Mouse (Mus musculus) spleen, adult 18-20 months (tissue): ENCODE measurements around the gene Rnft1.
"Not testable (repeated sequence)": the region's sequence is repeated elsewhere in the genome, so short reads cannot be mapped to it uniquely, and the experiment has no call there.

Experiments used
- DNase-seq, 2 experiments: peaks; one replicate each; pipeline ENCODE4 v3.0.0; 2022; ENCODE audit warnings: mixed read lengths in 2 of 2

The Rnft1 gene

DNA sequence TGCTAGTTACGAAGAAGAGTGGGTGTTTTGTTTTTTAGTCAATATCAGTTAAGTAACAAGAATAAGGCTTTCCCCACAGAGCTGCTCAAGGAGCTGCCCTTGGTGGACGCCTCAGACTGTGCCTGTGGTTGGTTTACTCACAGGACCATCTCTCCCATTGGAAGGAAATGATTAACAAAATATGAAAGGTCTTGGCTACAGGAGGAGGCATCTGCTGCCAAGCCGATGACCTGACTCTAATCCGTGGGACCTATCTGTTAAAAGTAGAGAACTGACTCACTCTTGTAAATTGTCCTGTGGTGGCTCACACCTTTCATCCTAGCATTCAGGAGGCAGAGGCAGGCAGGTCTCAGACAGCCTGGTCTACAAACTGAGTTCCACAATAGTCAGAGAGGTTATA lies 43.1 kb downstream of the Rnft1 start:
- no peak for DNase-seq

DNA sequence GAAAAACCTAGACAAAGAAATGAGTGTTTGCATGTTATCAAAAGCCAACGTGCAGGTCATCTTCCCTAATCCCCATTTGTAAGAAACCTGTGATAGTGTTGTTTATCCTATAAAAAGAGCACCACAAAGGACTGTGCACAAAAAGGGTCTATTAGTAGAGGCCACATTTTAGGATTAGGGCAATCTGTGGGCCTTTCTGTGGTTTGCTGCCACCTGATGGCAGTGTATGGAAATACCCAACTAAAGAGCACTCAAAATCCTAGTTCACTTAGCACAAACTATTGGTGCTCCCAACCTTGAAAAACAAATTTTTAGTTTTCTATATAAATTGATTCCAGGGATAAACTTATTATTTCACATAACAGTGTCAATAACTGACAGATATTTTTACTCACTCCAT lies 48.4 kb downstream of the Rnft1 start:
- peak in 1 of 2 experiments; percentile 13 for DNase-seq

- DNase-seq, result not testable (repeated sequence)
Measured at GRCm38 (mm10) chr11:86533302-86533701, 48.8 kb downstream of the Rnft1 start.

DNA sequence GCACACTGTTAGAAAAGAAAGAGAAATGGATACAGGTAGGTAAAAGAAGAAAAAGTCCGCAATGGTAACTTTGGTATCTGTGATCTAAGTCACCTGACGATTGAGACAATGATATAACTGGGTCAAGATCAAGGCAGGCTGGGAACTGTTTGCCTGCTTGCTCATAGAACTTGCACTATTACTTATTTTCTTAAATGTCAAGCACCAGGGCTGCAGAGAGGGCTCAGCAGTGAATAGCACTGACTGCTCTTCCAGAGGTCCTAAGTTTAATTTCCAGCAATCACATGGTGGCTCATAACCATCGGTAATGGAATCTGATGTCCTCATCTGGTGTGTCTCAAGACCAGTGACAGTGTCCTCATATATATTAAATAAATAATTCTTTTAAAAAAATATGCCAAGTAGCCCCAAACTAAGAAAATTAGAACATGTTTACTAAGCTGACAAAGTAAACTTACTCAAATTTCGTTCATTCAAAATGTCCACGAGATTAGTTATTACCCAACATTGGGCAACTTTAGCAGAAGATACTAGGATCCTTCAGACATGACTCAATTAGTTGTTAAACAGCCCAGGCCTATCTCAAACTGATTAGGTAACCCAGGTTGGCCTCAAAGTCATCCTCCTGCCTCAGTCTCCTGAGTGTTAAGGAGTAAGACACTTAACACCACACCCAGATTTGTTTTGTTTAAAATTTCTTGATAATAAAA lies 49.9 kb downstream of the Rnft1 start:
- no peak for DNase-seq

- DNase-seq, result no peak
Measured at GRCm38 (mm10) chr11:86538786-86539185, 54.3 kb downstream of the Rnft1 start.

- no peak for DNase-seq
Measured at GRCm38 (mm10) chr11:86539716-86540475, 55.4 kb downstream of the Rnft1 start.

- DNase-seq, result no peak
Measured at GRCm38 (mm10) chr11:86540476-86540845, 56.0 kb downstream of the Rnft1 start.

DNA sequence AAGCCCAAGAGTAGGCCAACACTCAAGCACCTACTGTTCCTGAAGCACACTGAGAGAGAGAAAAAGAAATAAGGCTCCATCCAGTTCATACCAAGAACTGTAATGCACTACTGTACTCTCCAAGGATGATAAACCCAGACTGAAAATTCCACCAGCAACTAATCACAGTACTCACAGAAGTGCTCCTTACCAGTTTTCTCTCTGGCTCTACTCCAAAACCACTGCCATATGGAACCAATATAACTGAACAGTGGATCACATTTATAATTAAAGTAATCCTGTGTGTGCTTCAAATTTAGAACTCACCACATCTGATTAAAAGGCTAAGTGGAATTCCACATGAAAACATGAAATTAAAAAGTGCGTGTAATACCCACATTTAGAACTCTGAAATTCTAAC lies 58.4 kb downstream of the Rnft1 start:
- no peak for DNase-seq

DNA sequence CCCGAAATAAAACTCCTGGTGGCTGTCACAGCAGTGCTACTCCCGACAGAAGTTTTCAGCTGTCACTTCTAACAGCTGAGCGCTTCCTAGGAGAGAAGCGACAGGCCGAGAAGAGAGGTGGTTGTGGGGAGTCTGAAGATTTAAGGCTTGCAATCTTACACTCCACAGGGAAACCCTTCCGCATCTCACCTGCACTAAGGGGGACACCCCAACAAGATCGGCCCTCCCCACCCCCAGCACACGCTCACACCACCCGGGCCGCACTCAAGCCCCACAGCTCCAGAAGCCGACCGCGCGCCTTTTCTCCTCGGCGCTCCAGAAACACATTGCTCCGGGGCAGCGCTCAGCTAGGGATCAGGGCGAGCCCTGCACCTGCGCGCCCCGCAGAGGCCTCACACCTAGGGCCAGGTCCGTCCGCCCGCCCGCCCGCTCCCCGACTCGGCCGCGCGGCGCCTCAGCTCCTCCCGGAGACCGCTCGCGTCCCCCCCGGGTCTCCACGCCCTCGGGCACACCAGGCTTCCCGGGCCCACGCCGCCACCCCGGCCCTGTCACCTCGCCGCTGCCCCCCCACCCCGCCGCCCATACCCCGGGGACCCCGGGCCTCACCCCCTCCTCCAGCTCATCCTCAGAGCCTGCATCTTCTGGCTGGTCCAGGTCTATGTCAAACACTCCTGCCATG lies 59.6 kb downstream of the Rnft1 start:
- no peak for DNase-seq

DNA sequence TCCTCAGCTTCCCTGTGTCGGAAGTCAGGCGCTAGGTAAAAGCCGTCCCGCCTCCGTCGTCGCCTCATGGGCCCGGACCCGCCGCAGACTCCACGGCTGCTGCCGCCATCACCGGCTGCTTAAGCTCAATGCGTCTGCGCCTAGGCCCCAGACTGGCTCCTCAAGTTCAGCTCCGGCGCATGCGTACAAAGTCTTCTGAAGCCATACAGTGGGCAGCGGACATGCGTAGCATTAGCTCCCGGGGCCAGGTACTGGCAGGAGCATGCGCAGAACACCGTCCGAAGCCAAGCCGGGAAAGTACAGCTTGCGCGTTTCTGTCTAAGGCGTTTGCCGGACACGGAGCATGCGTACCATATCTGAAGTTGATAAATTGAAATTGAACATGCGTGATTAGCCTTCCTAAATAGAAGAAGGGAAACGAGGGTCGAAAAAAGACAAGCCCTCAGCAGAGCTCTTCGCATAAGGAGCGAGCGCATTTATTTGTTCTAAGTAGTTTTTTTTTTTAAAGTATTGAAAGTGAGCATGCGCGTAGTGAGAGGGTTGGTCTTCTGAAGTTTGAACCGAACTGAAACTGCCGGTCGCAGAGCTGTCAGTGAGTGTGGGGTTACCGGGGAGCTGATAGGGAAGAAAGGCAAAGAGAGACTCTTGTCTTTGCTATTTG lies 60.3 kb downstream of the Rnft1 start, which contains the start of the genes Rps6kb1 and Tubd1:
Gene Rps6kb1, minus strand, starts transcription at position 167 of the 661 bp plus-strand sequence.
Gene Tubd1, plus strand, starts transcription at position 353 of the 661 bp plus-strand sequence.
- peak; percentile 93 to 97 for DNase-seq

GRCm38 (mm10) chr11:86545556-86545955 lies 61.1 kb downstream of the Rnft1 start:
- no peak for DNase-seq

GRCm38 (mm10) chr11:86547412-86547811 lies 63.0 kb downstream of the Rnft1 start:
- peak in 1 of 2 experiments; percentile 25 for DNase-seq
